Mouse (Mus musculus) forebrain, embryonic 11.5 days (tissue): Measurements from ENCODE around the gene Rdh9. TPM values are rescaled to one million over a fixed set of nuclear protein-coding genes. Genes with fewer than 3 reads are reported as not detected.
"Not testable (repeated sequence)": the region's sequence is repeated elsewhere in the genome, so short reads cannot be mapped to it uniquely, and the experiment has no call there.

Experiments used
- ATAC-seq: fragments of 200-750 bp; cut with Nextera tagmentation; replicated peaks from 2 replicates; pipeline ENCODE4 v1.8.0; 2017; ENCODE audit warnings: moderate TSS enrichment; ENCODE audit not compliant: low FRiP score
- DNase-seq: peaks from one replicate; pipeline ENCODE4 v3.0.0-alpha.2; 2017; ENCODE audit warnings: low spot score
- H3K27ac ChIP-seq: fragments of 300-500 bp; sonication (generic); 2 replicates; pipeline ENCODE4 v1.5.1; 2014; ENCODE audit warnings: low read depth, low read length
- H3K27me3 ChIP-seq: fragments of 300-500 bp; sonication (generic); 2 replicates; pipeline ENCODE4 v1.6.1; 2014; ENCODE audit warnings: mild to moderate bottlenecking, low read length, mixed read lengths; ENCODE audit not compliant: control insufficient read depth, insufficient read depth
- H3K36me3 ChIP-seq: fragments of 300-500 bp; sonication (generic); 2 replicates; pipeline ENCODE4 v1.6.1; 2014; ENCODE audit warnings: mild to moderate bottlenecking, low read length, moderate library complexity, mixed read lengths; ENCODE audit not compliant: control insufficient read depth, insufficient read depth
- H3K4me1 ChIP-seq: fragments of 300-500 bp; sonication (generic); replicated peaks from 2 replicates; pipeline ENCODE4 v1.6.1; 2014; ENCODE audit warnings: low read length, mixed read lengths; ENCODE audit not compliant: control insufficient read depth, insufficient read depth
- H3K4me2 ChIP-seq: fragments of 300-500 bp; sonication (generic); 2 replicates; pipeline ENCODE4 v1.6.1; 2014; ENCODE audit warnings: low read depth, mild to moderate bottlenecking, low read length, moderate library complexity, mixed read lengths; ENCODE audit not compliant: severe bottlenecking
- H3K4me3 ChIP-seq: fragments of 300-500 bp; sonication (generic); 2 replicates; pipeline ENCODE4 v1.5.1; 2014; ENCODE audit warnings: low read depth, low read length
- H3K9ac ChIP-seq: fragments of 300-500 bp; sonication (generic); 2 replicates; pipeline ENCODE4 v1.6.1; 2014; ENCODE audit warnings: low read length
- H3K9me3 ChIP-seq: fragments of 300-500 bp; sonication (generic); 2 replicates; pipeline ENCODE4 v1.6.1; 2016; ENCODE audit warnings: low read length, mixed read lengths; ENCODE audit not compliant: control insufficient read depth
- WGBS: fragments of 180-500 bp; shearing (Covaris S2); extraction: QIAGEN DNeasy Blood & Tissue Kit; methylation state at CpG from one replicate; pipeline ENCODE4 v1.1.7; 2014; 5-methylcytosine and 5-hydroxymethylcytosine counted together
- polyA plus RNA-seq: library from polyadenylated mRNA; unstranded; fragments of >200 nt; fragmentation: Nextera tagmentation; extraction: Ambion mirVana; gene quantifications from 2 replicates; pipeline ENCODE4 v1.2.1, GENCODE M21; 2014

The Rdh9 gene
- polyA plus RNA-seq, 1 experiment from 2014 or later = not detected

DNA sequence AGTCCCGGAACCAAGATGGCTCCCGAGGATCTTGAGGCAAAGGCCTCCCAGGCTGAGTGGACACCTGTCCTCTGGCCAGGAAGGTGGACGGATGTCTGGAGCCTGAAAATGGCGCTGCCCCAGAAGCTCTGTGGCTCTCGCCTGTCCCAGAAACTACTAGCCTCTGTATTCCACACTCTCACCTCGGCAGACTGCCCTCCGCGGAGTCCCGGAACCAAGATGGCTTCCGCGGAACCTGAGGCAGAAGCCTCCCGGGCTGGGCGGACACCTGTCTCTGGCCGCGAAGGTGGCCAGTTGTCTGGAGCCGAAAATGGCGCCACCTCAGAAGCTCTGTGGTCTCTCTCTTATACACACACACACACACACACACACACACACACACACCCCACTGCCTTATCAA, 6.1 kb downstream of the Rdh9 start:
- 96% methylated on average over 17 of the region's 17 CpGs for WGBS
- H3K4me1 ChIP-seq = not testable (repeated sequence)

DNA sequence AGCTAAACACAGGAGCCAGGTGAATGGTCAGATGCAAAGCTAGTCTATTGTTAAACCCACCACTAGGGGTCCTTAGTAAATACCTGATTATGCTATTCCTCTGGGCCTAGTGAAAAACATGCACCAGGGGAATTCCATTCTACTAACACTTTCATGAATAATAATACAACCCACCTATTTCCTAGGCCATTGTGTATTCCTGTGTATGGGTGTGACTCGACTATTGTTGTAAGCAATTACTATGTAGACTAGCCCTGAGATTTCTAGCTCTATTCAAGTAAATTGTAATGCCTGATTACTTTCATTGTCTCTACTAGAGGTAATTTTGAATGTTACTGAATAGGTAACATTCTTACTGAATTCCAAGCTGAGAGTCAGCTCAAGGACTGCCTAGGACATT, 9.2 kb downstream of the Rdh9 start:
- not testable (repeated sequence) for DNase-seq, H3K4me1 ChIP-seq, H3K9me3 ChIP-seq, H3K4me2 ChIP-seq, H3K27ac ChIP-seq, H3K4me3 ChIP-seq, H3K36me3 ChIP-seq, H3K9ac ChIP-seq, H3K27me3 ChIP-seq, ATAC-seq
- WGBS = 83% methylated on average over 1 of the region's 1 CpGs

More for the DNA sequence above, 6.1 kb downstream of the Rdh9 start:
- not testable (repeated sequence) for H3K4me2 ChIP-seq, H3K9me3 ChIP-seq, ATAC-seq, H3K27me3 ChIP-seq, H3K9ac ChIP-seq, H3K36me3 ChIP-seq, H3K4me3 ChIP-seq, H3K27ac ChIP-seq, DNase-seq

DNA sequence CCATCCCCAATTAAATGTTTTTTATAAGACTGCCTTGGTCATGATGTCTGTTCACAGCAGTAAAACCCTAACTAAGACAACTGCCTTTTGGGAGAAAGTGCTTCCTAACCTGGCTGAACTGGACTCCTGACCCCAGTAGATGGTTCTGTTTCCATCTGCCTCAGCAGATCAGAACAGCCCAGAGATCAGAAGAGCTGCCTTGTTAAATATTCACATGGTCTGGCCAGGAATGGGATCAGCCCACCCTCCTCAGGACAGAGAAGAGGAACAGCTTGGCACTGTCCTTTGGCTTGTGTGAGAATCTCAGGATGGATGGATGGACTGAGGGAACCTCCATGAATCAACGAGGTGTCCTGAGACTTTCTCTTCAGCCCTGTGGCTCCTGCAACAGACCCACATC, 23.1 kb downstream of the Rdh9 start:
- DNase-seq = no peak
- Histone ChIP-seq H3K4me1 (no peaks in the 10 kb centered on the region), H3K4me3 (no peak overlapping the region), H3K27ac (no peak overlapping the region), H3K27me3 (no peaks in the 10 kb centered on the region), H3K9me3 (no peaks in the 10 kb centered on the region), H3K4me2 (no peak overlapping the region), H3K9ac (no peak overlapping the region), H3K36me3 (no peaks in the 10 kb centered on the region)
- ATAC-seq = no peak
- WGBS = 84% methylated on average over 1 of the region's 1 CpGs

DNA sequence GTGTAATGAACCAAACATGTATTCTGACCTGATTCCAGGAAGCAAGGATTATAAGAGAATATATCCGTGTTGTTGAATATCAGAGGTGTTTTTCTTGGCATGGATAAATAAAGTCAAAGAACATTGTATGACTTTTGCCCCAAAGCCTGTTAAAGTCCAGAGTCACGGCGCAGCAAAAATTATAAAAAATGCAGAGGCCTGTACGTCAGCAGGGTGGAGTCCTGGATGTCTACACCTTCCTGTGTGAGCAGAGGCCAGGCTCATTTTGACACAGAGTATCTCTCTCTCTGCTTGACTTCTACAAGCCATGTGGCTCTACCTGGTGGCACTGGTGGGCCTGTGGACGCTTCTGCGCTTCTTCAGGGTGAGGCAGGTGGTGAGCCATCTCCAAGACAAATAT, 24.7 kb downstream of the Rdh9 start, which contains the start of gene Rdh16:
Gene Rdh16, plus strand, starts transcription at position 262 of the 400 bp plus-strand sequence.
- Histone ChIP-seq H3K9me3 (no peaks in the 10 kb centered on the region), H3K4me3 (no peak within 1 kb of the TSS), H3K27me3 (no peaks in the 10 kb centered on the region), H3K4me1 (no peaks in the 10 kb centered on the region), H3K36me3 (no peaks in the 10 kb centered on the region), H3K27ac (no peak within 1 kb of the TSS), H3K4me2 (no peak within 1 kb of the TSS), H3K9ac (no peak within 1 kb of the TSS)
- 87% methylated on average over 6 of the region's 6 CpGs for WGBS
- no peak for DNase-seq
- ATAC-seq = no peak

DNA sequence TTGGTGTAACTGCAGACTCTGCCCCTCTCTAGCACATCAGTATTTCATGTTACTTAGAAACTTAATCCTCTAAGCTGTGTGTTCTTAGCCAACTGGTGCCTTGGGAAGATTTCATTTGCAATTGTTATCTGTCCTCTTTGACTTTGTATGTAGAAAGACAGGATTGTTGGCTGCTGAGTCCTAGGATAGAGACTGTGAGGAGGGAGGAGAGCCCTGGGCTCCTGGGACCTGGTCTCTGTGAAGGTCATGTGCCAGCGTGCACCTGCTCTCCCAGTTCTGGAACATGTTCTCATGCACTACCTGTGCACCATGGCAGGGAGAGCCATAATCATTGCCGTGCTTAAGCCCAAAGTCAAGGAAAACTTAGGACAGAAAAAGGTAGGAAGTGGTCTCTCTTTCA, 25.4 kb downstream of the Rdh9 start:
- 90% methylated on average over 2 of the region's 2 CpGs for WGBS

DNA sequence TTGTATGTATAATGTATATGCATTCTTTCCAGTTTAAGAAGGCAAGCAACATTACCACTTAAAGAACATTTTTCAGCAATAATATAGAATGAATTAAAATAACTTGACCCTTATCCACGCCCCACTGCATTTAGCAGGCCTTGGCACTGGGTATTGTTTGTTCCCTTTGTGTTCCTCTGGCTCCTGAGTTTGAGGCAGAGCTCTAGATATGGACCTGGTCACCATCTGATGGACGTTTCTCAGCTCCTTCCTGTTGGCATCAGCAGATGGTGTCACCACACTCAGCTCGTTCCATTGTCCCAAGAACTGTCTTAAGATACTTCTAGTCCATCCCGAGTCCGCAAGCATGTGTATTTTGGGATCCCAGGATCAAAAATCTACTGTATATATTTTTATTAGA, 26.1 kb downstream of the Rdh9 start:
- ATAC-seq = no peak
- no peak for DNase-seq
- Histone ChIP-seq H3K4me1 (no peaks in the 10 kb centered on the region), H3K9me3 (no peaks in the 10 kb centered on the region), H3K4me2 (no peak overlapping the region), H3K27me3 (no peaks in the 10 kb centered on the region), H3K4me3 (no peak overlapping the region), H3K27ac (no peak overlapping the region), H3K36me3 (no peaks in the 10 kb centered on the region), H3K9ac (no peak overlapping the region)
- WGBS = 79% methylated on average over 5 of the region's 5 CpGs

More for the DNA sequence above, 25.4 kb downstream of the Rdh9 start:
- no peak for ATAC-seq
- no peak overlapping the region for H3K27ac ChIP-seq
- no peaks in the 10 kb centered on the region for H3K36me3 ChIP-seq
- no peaks in the 10 kb centered on the region for H3K4me1 ChIP-seq
- DNase-seq = no peak
- no peak overlapping the region for H3K4me3 ChIP-seq
- no peak overlapping the region for H3K9ac ChIP-seq
- H3K4me2 ChIP-seq = no peak overlapping the region
- no peaks in the 10 kb centered on the region for H3K27me3 ChIP-seq
- no peaks in the 10 kb centered on the region for H3K9me3 ChIP-seq

DNA sequence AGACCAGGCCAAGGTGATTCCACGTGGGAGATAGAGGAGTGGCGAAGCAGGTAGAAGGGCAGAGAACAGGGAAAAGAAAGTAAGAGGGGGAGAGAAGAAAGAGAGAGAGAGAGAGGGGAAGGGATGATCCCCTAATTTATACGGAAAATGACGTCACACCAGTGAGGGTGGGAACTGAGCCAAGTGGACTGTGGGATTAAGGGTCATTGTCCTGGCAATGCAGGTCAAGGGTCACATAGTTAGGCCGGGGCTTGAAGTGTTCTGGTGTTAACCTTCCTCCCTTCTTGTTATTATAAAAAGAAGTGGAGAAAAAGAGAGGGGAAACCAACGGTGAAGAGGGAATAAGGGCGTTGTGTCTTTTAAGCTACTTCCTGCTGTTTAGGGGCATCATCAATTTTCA, 28.2 kb downstream of the Rdh9 start:
- 63% methylated on average over 7 of the region's 7 CpGs for WGBS
- H3K27ac ChIP-seq = no peak overlapping the region
- H3K4me2 ChIP-seq = no peak overlapping the region
- no peak overlapping the region for H3K9ac ChIP-seq
- H3K36me3 ChIP-seq = no peaks in the 10 kb centered on the region
- no peaks in the 10 kb centered on the region for H3K27me3 ChIP-seq
- DNase-seq (no peak), ATAC-seq (no peak)
- H3K9me3 ChIP-seq = no peaks in the 10 kb centered on the region
- H3K4me1 ChIP-seq = no peaks in the 10 kb centered on the region
- H3K4me3 ChIP-seq = no peak overlapping the region

DNA sequence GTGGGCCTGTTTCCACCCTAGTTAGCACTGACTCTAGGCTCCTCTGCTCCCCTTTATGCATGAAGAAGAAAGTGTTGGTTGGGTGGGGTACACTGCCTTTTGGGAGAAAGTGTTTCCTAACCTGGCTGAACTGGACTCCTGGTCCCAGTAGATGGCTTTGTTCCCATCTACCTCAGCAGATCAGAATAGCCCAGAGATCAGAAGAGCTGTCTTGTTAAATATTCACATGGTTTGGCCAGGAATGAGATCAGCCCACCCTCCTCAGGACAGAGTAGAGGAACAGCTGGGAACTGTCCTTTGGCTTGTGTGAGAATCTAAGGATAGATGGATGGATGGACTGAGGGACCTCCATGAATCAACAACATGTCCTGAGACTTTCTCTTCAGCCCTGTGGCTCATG, 39.7 kb downstream of the Rdh9 start:
- Histone ChIP-seq H3K27ac (no peak overlapping the region), H3K36me3 (no peaks in the 10 kb centered on the region), H3K9ac (no peak overlapping the region), H3K9me3 (no peaks in the 10 kb centered on the region; the same call in 1 of the 2 replicates), H3K4me2 (no peak overlapping the region), H3K4me1 (no peaks in the 10 kb centered on the region), H3K4me3 (no peak overlapping the region), H3K27me3 (no peaks in the 10 kb centered on the region)
- no peak for ATAC-seq
- DNase-seq = no peak

DNA sequence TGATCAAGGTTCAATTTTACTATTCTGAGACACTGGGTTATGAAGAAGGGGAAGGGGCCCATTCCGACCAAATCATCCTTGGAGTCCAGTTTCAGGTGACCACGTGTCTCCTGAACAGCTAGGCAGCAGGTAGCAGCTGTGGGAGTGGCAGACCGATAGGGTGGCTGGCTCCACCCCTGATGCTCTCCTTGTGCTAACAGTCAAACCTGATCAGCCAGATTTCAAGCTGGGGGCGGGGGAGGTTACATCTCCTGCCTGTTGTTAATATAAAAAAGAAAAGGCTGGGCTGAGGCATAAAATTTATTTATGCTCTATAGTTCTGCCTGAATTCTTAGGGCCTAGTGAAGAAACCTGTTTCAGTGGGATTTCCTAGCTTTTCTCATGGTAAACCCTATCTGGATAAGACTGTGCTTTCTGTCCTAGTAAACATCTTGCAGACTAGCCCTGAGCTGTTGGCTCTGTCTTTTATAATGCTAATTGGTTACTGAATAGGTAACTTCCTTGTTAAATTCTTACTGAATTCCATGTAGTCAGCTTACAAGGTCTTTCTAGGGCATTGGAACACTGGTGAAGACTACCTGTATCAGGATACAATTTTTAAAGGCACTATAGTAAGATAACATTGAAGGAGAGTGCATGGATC, 41.2 kb downstream of the Rdh9 start:
- not testable (repeated sequence) for H3K27ac ChIP-seq, H3K36me3 ChIP-seq, H3K4me2 ChIP-seq, H3K4me1 ChIP-seq, H3K4me3 ChIP-seq, ATAC-seq, DNase-seq, H3K9ac ChIP-seq, H3K27me3 ChIP-seq, H3K9me3 ChIP-seq
- WGBS = 81% methylated on average over 4 of the region's 4 CpGs
